Mouse (Mus musculus) liver, postnatal 0 days (tissue): ENCODE results near the gene Ndufa3. TPM values are rescaled to one million over a fixed set of nuclear protein-coding genes. Genes with fewer than 3 reads are reported as not detected.

ENCODE experiments used
- ATAC-seq: fragments of 200-750 bp; cut with Nextera tagmentation; 2 replicates; pipeline ENCODE4 v1.8.0; 2017; ENCODE audit warnings: mild to moderate bottlenecking, moderate library complexity
- DNase-seq: peaks from one replicate; pipeline ENCODE4 v3.0.0-alpha.2; 2016
- H3K27ac ChIP-seq: fragments of 300-500 bp; sonication (generic); 2 replicates; pipeline ENCODE4 v1.5.1; 2014; ENCODE audit warnings: antibody characterized with exemption, moderate library complexity, mild to moderate bottlenecking, low read depth
- H3K27me3 ChIP-seq: fragments of 300-500 bp; sonication (generic); 2 replicates; pipeline ENCODE4 v1.6.1; 2014; ENCODE audit warnings: low read length, control low read depth, mixed read lengths; ENCODE audit not compliant: insufficient read depth
- H3K36me3 ChIP-seq: fragments of 300-500 bp; sonication (generic); replicated peaks from 2 replicates; pipeline ENCODE4 v1.6.1; 2014; ENCODE audit warnings: mild to moderate bottlenecking, control low read depth, low read length, moderate library complexity, mixed read lengths; ENCODE audit not compliant: insufficient read depth
- H3K4me1 ChIP-seq: fragments of 300-500 bp; sonication (generic); 2 replicates; pipeline ENCODE4 v1.6.1; 2014; ENCODE audit warnings: antibody characterized with exemption, mild to moderate bottlenecking, control low read depth; ENCODE audit not compliant: insufficient read depth
- H3K4me2 ChIP-seq: fragments of 300-500 bp; sonication (generic); 2 replicates; pipeline ENCODE4 v1.6.1; 2014; ENCODE audit warnings: low read depth, mild to moderate bottlenecking, low read length, moderate library complexity, mixed read lengths
- H3K4me3 ChIP-seq: fragments of 300-500 bp; sonication (generic); 2 replicates; pipeline ENCODE4 v1.5.1; 2014; ENCODE audit warnings: low read depth, low read length
- H3K9ac ChIP-seq: fragments of 300-500 bp; sonication (generic); replicated peaks from 2 replicates; pipeline ENCODE4 v1.6.1; 2014; ENCODE audit warnings: mild to moderate bottlenecking, moderate library complexity
- H3K9me3 ChIP-seq: fragments of 300-500 bp; sonication (generic); 2 replicates; pipeline ENCODE4 v1.6.1; 2016; ENCODE audit warnings: mild to moderate bottlenecking, control low read depth, low read length, mixed read lengths
- CTCF ChIP-seq: sonication (generic); IDR thresholded peaks from 2 replicates; pipeline ENCODE4 v1.5.1; 2016; ENCODE audit warnings: antibody characterized with exemption, low read depth
- EP300 ChIP-seq: IDR thresholded peaks from 2 replicates; pipeline ENCODE4 v1.6.1; 2016; ENCODE audit warnings: antibody characterized with exemption, low read depth, mild to moderate bottlenecking
- WGBS: fragments of 180-500 bp; shearing (Covaris S2); extraction: QIAGEN DNeasy Blood & Tissue Kit; methylation state at CpG from one replicate; pipeline ENCODE4 v1.1.7; 2014; ENCODE audit not compliant: insufficient replicate concordance; 5-methylcytosine and 5-hydroxymethylcytosine counted together
- polyA plus RNA-seq: library from polyadenylated mRNA; unstranded; fragments of >200 nt; fragmentation: Nextera tagmentation; extraction: Ambion mirVana; gene quantifications from 2 replicates; pipeline ENCODE4 v1.2.1, GENCODE M21; 2015

Ndufa3 gene
- polyA plus RNA-seq, 1 experiment from 2014 or later = 415 TPM

GRCm38 (mm10) chr7:3644348-3644671 is 27.1 kb downstream of the Ndufa3 start:
- H3K27me3 ChIP-seq = no peaks in the 10 kb centered on the region
- peak overlapping the region; percentile 69 for H3K27ac ChIP-seq
- TF ChIP-seq EP300 (no peak), CTCF (no peak)
- peak overlapping the region; percentile 74 for H3K4me2 ChIP-seq
- H3K36me3 ChIP-seq = peaks cover 24% of the 10 kb centered on the region
- peak; percentile 92 for DNase-seq
- no peaks in the 10 kb centered on the region for H3K9me3 ChIP-seq
- H3K4me1 ChIP-seq = peaks cover 23% of the 10 kb centered on the region
- peak overlapping the region; percentile 32 for H3K4me3 ChIP-seq
- WGBS = 1% methylated on average over 11 of the region's 11 CpGs
- H3K9ac ChIP-seq = no peak overlapping the region
- no peak for ATAC-seq

GRCm38 (mm10) chr7:3644672-3645487 is 27.7 kb downstream of the Ndufa3 start, which contains the start of gene Cnot3:
Gene Cnot3 (plus strand): TSS chr7:3645268.
- WGBS = under 1% methylated on average over 54 of the region's 58 CpGs
- no peak for TF ChIP-seq CTCF
- no peak; the same call in 1 of the 2 replicates for TF ChIP-seq EP300
- peak within 1 kb of the TSS; percentile 100 for H3K9ac ChIP-seq
- H3K27me3 ChIP-seq = no peaks in the 10 kb centered on the region
- peaks cover 20% of the 10 kb centered on the region for H3K36me3 ChIP-seq
- H3K27ac ChIP-seq = peak within 1 kb of the TSS; percentile 98
- peak within 1 kb of the TSS; percentile 93 for H3K4me2 ChIP-seq
- ATAC-seq (peak; percentile 97), DNase-seq (peak; percentile 97)
- no peaks in the 10 kb centered on the region for H3K9me3 ChIP-seq
- peak within 1 kb of the TSS; percentile 100 for H3K4me3 ChIP-seq
- peaks cover 23% of the 10 kb centered on the region for H3K4me1 ChIP-seq

- Histone ChIP-seq H3K27ac (peak overlapping the region; percentile 98), H3K27me3 (no peaks in the 10 kb centered on the region), H3K4me3 (peak overlapping the region; percentile 100), H3K4me1 (peaks cover 23% of the 10 kb centered on the region), H3K9ac (peak overlapping the region; percentile 100), H3K9me3 (no peaks in the 10 kb centered on the region), H3K4me2 (peak overlapping the region; percentile 93), H3K36me3 (peaks cover 22% of the 10 kb centered on the region)
- TF ChIP-seq EP300 = no peak
- DNase-seq (no peak), ATAC-seq (no peak; the same call in 1 of the 2 replicates)
- under 1% methylated on average over 41 of the region's 58 CpGs for WGBS
Observed at GRCm38 (mm10) chr7:3645488-3646025, 28.4 kb downstream of the Ndufa3 start.

GRCm38 (mm10) chr7:3646188-3646587 is 29.0 kb downstream of the Ndufa3 start:
- DNase-seq (no peak), ATAC-seq (no peak)
- Histone ChIP-seq H3K36me3 (peaks cover 22% of the 10 kb centered on the region), H3K4me1 (peaks cover 23% of the 10 kb centered on the region), H3K4me3 (peak overlapping the region; percentile 100), H3K27ac (peak overlapping the region; percentile 98), H3K9ac (peak overlapping the region; percentile 100), H3K4me2 (peak overlapping the region; percentile 93), H3K27me3 (no peaks in the 10 kb centered on the region), H3K9me3 (no peaks in the 10 kb centered on the region)
- TF ChIP-seq EP300 = no peak
- TF ChIP-seq CTCF = no peak
- 10% methylated on average over 9 of the region's 9 CpGs for WGBS

GRCm38 (mm10) chr7:3646641-3647040 is 29.5 kb downstream of the Ndufa3 start:
- TF ChIP-seq EP300 (no peak), CTCF (no peak)
- Histone ChIP-seq H3K27ac (peak overlapping the region; percentile 98; the same call in 1 of the 2 replicates), H3K36me3 (peaks cover 22% of the 10 kb centered on the region), H3K4me3 (peak overlapping the region; percentile 100), H3K4me2 (peak overlapping the region; percentile 93), H3K9ac (peak overlapping the region; percentile 100), H3K27me3 (no peaks in the 10 kb centered on the region), H3K9me3 (no peaks in the 10 kb centered on the region), H3K4me1 (peaks cover 23% of the 10 kb centered on the region)
- WGBS = 51% methylated on average over 4 of the region's 4 CpGs
- DNase-seq (no peak), ATAC-seq (no peak)

DNA sequence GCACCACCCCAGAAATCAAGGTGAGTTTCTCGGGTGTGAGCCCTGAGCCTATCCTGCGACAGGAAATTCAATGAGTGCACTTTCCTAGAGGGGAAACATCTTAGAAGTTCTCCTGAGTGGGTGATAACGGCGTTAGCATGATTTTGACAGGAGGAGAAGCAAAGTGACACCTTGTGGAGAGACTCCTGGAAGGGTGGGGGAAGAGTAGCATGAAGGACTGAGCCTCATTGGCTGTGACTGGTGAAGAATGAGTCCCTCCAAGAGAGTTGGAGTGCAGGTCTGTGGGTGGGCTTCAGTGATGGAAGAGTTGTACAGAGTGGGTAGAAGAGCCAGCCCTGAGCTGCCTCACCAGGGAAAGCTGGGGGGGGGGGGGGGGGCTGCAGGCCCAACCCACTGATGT is 39.8 kb downstream of the Ndufa3 start:
- no peak for DNase-seq
- no peak overlapping the region for H3K27ac ChIP-seq
- H3K27me3 ChIP-seq = no peaks in the 10 kb centered on the region
- no peak overlapping the region for H3K4me2 ChIP-seq
- H3K4me1 ChIP-seq = no peaks in the 10 kb centered on the region
- H3K9ac ChIP-seq = no peak overlapping the region
- no peak for ATAC-seq
- peaks cover 98% of the 10 kb centered on the region for H3K36me3 ChIP-seq
- TF ChIP-seq CTCF (no peak), EP300 (no peak)
- 91% methylated on average over 4 of the region's 4 CpGs for WGBS
- H3K4me3 ChIP-seq = no peak overlapping the region
- H3K9me3 ChIP-seq = no peaks in the 10 kb centered on the region
